Mouse (Mus musculus): ENCODE results near the gene Agap1. TPM values are rescaled to one million over a fixed set of nuclear protein-coding genes. Genes with fewer than 3 reads are reported as not detected.

Agap1 gene
- polyA plus RNA-seq, 1 experiment from 2014 or later, result 72.2 TPM

GRCm38 (mm10) chr1:89509763-89510340 is 55.2 kb downstream of the Agap1 start:
- H3K36me3 ChIP-seq (replicated peaks; ENCODE audit: control insufficient read depth, insufficient read depth), result no peaks in the 10 kb centered on the region
- H3K27me3 ChIP-seq (ENCODE audit: control insufficient read depth, insufficient read depth, low read length), result no peaks in the 10 kb centered on the region
- 43% methylated on average over 8 of the region's 8 CpGs for WGBS
- no peak overlapping the region for H3K4me2 ChIP-seq (replicated peaks)
- H3K4me1 ChIP-seq (replicated peaks; ENCODE audit: control insufficient read depth, insufficient read depth, low read length), result peaks cover 21% of the 10 kb centered on the region
- no peak overlapping the region for H3K4me3 ChIP-seq (replicated peaks; ENCODE audit: low read length)
- no peak for ATAC-seq (ENCODE audit: low FRiP score)
- H3K9ac ChIP-seq, result peak overlapping the region; percentile 4; the same call in 1 of the 2 replicates
- no peaks in the 10 kb centered on the region for H3K9me3 ChIP-seq (ENCODE audit: control insufficient read depth, low read length)
- DNase-seq (ENCODE audit: low spot score), result no peak
- H3K27ac ChIP-seq, result no peak overlapping the region

- H3K4me2 ChIP-seq (replicated peaks), result no peak overlapping the region
- H3K9me3 ChIP-seq (ENCODE audit: control insufficient read depth, low read length), result no peaks in the 10 kb centered on the region
- ATAC-seq (ENCODE audit: low FRiP score) (no peak), DNase-seq (ENCODE audit: low spot score) (no peak)
- no peak overlapping the region for H3K4me3 ChIP-seq (replicated peaks; ENCODE audit: low read length)
- no peak overlapping the region for H3K9ac ChIP-seq
- no peak overlapping the region for H3K27ac ChIP-seq
- no peaks in the 10 kb centered on the region for H3K27me3 ChIP-seq (ENCODE audit: control insufficient read depth, insufficient read depth, low read length)
- peaks cover 21% of the 10 kb centered on the region for H3K4me1 ChIP-seq (replicated peaks; ENCODE audit: control insufficient read depth, insufficient read depth, low read length)
- H3K36me3 ChIP-seq (replicated peaks; ENCODE audit: control insufficient read depth, insufficient read depth), result no peaks in the 10 kb centered on the region
- 33% methylated on average over 8 of the region's 8 CpGs for WGBS
Measured at GRCm38 (mm10) chr1:89510731-89511130, 56.1 kb downstream of the Agap1 start.

- no peaks in the 10 kb centered on the region for H3K27me3 ChIP-seq (ENCODE audit: control insufficient read depth, insufficient read depth, low read length)
- no peak for ATAC-seq (ENCODE audit: low FRiP score)
- H3K9me3 ChIP-seq (ENCODE audit: control insufficient read depth, low read length), result no peaks in the 10 kb centered on the region
- no peak overlapping the region for H3K9ac ChIP-seq
- no peak overlapping the region for H3K4me3 ChIP-seq (replicated peaks; ENCODE audit: low read length)
- H3K4me1 ChIP-seq (replicated peaks; ENCODE audit: control insufficient read depth, insufficient read depth, low read length), result peaks cover 43% of the 10 kb centered on the region
- no peak overlapping the region for H3K4me2 ChIP-seq (replicated peaks)
- WGBS, result 67% methylated on average over 8 of the region's 8 CpGs
- H3K27ac ChIP-seq, result no peak overlapping the region
- DNase-seq (ENCODE audit: low spot score), result no peak
- no peaks in the 10 kb centered on the region for H3K36me3 ChIP-seq (replicated peaks; ENCODE audit: control insufficient read depth, insufficient read depth)
Measured at GRCm38 (mm10) chr1:89513616-89514283, 59.1 kb downstream of the Agap1 start.

GRCm38 (mm10) chr1:89515808-89516560 is 61.4 kb downstream of the Agap1 start:
- Histone ChIP-seq H3K4me2 (replicated peaks) (no peak overlapping the region), H3K36me3 (replicated peaks; ENCODE audit: control insufficient read depth, insufficient read depth) (no peaks in the 10 kb centered on the region), H3K9ac (no peak overlapping the region), H3K4me1 (replicated peaks; ENCODE audit: control insufficient read depth, insufficient read depth, low read length) (peaks cover 41% of the 10 kb centered on the region), H3K4me3 (replicated peaks; ENCODE audit: low read length) (no peak overlapping the region), H3K9me3 (ENCODE audit: control insufficient read depth, low read length) (no peaks in the 10 kb centered on the region), H3K27me3 (ENCODE audit: control insufficient read depth, insufficient read depth, low read length) (no peaks in the 10 kb centered on the region), H3K27ac (no peak overlapping the region)
- DNase-seq (ENCODE audit: low spot score) (no peak), ATAC-seq (ENCODE audit: low FRiP score) (no peak)
- WGBS, result 54% methylated on average over 11 of the region's 11 CpGs

GRCm38 (mm10) chr1:89517817-89518216 is 63.2 kb downstream of the Agap1 start:
- Histone ChIP-seq H3K36me3 (replicated peaks; ENCODE audit: control insufficient read depth, insufficient read depth) (no peaks in the 10 kb centered on the region), H3K4me2 (replicated peaks) (no peak overlapping the region), H3K27me3 (ENCODE audit: control insufficient read depth, insufficient read depth, low read length) (no peaks in the 10 kb centered on the region), H3K4me3 (replicated peaks; ENCODE audit: low read length) (no peak overlapping the region), H3K9ac (no peak overlapping the region), H3K4me1 (replicated peaks; ENCODE audit: control insufficient read depth, insufficient read depth, low read length) (peaks cover 52% of the 10 kb centered on the region), H3K27ac (no peak overlapping the region), H3K9me3 (ENCODE audit: control insufficient read depth, low read length) (no peaks in the 10 kb centered on the region)
- DNase-seq (ENCODE audit: low spot score) (no peak), ATAC-seq (ENCODE audit: low FRiP score) (no peak; the same call in 1 of the 2 replicates)
- 12% methylated on average over 5 of the region's 5 CpGs for WGBS

- DNase-seq (ENCODE audit: low spot score) (no peak), ATAC-seq (ENCODE audit: low FRiP score) (no peak)
- Histone ChIP-seq H3K36me3 (replicated peaks; ENCODE audit: control insufficient read depth, insufficient read depth) (no peaks in the 10 kb centered on the region), H3K4me3 (replicated peaks; ENCODE audit: low read length) (no peak overlapping the region), H3K4me1 (replicated peaks; ENCODE audit: control insufficient read depth, insufficient read depth, low read length) (peaks cover 52% of the 10 kb centered on the region), H3K9me3 (ENCODE audit: control insufficient read depth, low read length) (no peaks in the 10 kb centered on the region), H3K27ac (no peak overlapping the region), H3K9ac (no peak overlapping the region), H3K4me2 (replicated peaks) (no peak overlapping the region), H3K27me3 (ENCODE audit: control insufficient read depth, insufficient read depth, low read length) (no peaks in the 10 kb centered on the region)
- WGBS, result 24% methylated on average over 17 of the region's 17 CpGs
Measured at GRCm38 (mm10) chr1:89519914-89520643, 65.5 kb downstream of the Agap1 start.

GRCm38 (mm10) chr1:89521406-89521805 is 66.8 kb downstream of the Agap1 start:
- no peak overlapping the region for H3K4me3 ChIP-seq (replicated peaks; ENCODE audit: low read length)
- H3K4me1 ChIP-seq (replicated peaks; ENCODE audit: control insufficient read depth, insufficient read depth, low read length), result peaks cover 53% of the 10 kb centered on the region
- no peak overlapping the region for H3K9ac ChIP-seq
- no peaks in the 10 kb centered on the region for H3K9me3 ChIP-seq (ENCODE audit: control insufficient read depth, low read length)
- no peaks in the 10 kb centered on the region for H3K27me3 ChIP-seq (ENCODE audit: control insufficient read depth, insufficient read depth, low read length)
- no peaks in the 10 kb centered on the region for H3K36me3 ChIP-seq (replicated peaks; ENCODE audit: control insufficient read depth, insufficient read depth)
- ATAC-seq (ENCODE audit: low FRiP score) (no peak), DNase-seq (ENCODE audit: low spot score) (no peak)
- no peak overlapping the region for H3K27ac ChIP-seq
- no peak overlapping the region for H3K4me2 ChIP-seq (replicated peaks)
- WGBS, result 67% methylated on average over 11 of the region's 11 CpGs

- no peak for ATAC-seq (ENCODE audit: low FRiP score)
Measured at GRCm38 (mm10) chr1:89521935-89522535, 67.4 kb downstream of the Agap1 start.

GRCm38 (mm10) chr1:89524369-89524768 is 69.8 kb downstream of the Agap1 start:
- H3K27ac ChIP-seq, result no peak overlapping the region
- ATAC-seq (ENCODE audit: low FRiP score) (no peak), DNase-seq (ENCODE audit: low spot score) (peak; percentile 98)
- WGBS, result under 1% methylated on average over 4 of the region's 4 CpGs
- no peak overlapping the region for H3K4me3 ChIP-seq (replicated peaks; ENCODE audit: low read length)
- H3K27me3 ChIP-seq (ENCODE audit: control insufficient read depth, insufficient read depth, low read length), result no peaks in the 10 kb centered on the region
- peaks cover 30% of the 10 kb centered on the region for H3K4me1 ChIP-seq (replicated peaks; ENCODE audit: control insufficient read depth, insufficient read depth, low read length)
- no peak overlapping the region for H3K4me2 ChIP-seq (replicated peaks)
- H3K9me3 ChIP-seq (ENCODE audit: control insufficient read depth, low read length), result no peaks in the 10 kb centered on the region
- H3K9ac ChIP-seq, result no peak overlapping the region
- H3K36me3 ChIP-seq (replicated peaks; ENCODE audit: control insufficient read depth, insufficient read depth), result no peaks in the 10 kb centered on the region

More at GRCm38 (mm10) chr1:89521935-89522535, 67.4 kb downstream of the Agap1 start:
- no peak for DNase-seq (ENCODE audit: low spot score)
- no peaks in the 10 kb centered on the region for H3K27me3 ChIP-seq (ENCODE audit: control insufficient read depth, insufficient read depth, low read length)
- peaks cover 47% of the 10 kb centered on the region for H3K4me1 ChIP-seq (replicated peaks; ENCODE audit: control insufficient read depth, insufficient read depth, low read length)
- H3K27ac ChIP-seq, result no peak overlapping the region
- WGBS, result 31% methylated on average over 17 of the region's 17 CpGs
- no peak overlapping the region for H3K4me3 ChIP-seq (replicated peaks; ENCODE audit: low read length)
- H3K9ac ChIP-seq, result no peak overlapping the region
- no peaks in the 10 kb centered on the region for H3K9me3 ChIP-seq (ENCODE audit: control insufficient read depth, low read length)
- no peaks in the 10 kb centered on the region for H3K36me3 ChIP-seq (replicated peaks; ENCODE audit: control insufficient read depth, insufficient read depth)
- H3K4me2 ChIP-seq (replicated peaks), result no peak overlapping the region

All from hindbrain, embryonic 14.5 days (tissue).